Mouse (Mus musculus): ENCODE data around the gene Ces1g.

GRCm38 (mm10) chr8:93379625-93380024 lies 42.5 kb upstream of the Ces1g start, which contains the start of gene Ces1h:
- no peak for TF ChIP-seq MAFK (IDR thresholded peaks at IDR 0.05; ENCODE audit: insufficient read depth, low read depth, low read length)
- no peak for TF ChIP-seq ZNF384 (IDR thresholded peaks at IDR 0.05; ENCODE audit: low read depth, low read length)
- no peak for TF ChIP-seq CHD2 (IDR thresholded peaks at IDR 0.05; ENCODE audit: low read depth, low read length)
